Mouse (Mus musculus) hindbrain, embryonic 10.5 days (tissue): ENCODE measurements around the gene Omt2b. TPM values are rescaled to one million over a fixed set of nuclear protein-coding genes. Genes with fewer than 3 reads are reported as not detected.

Source experiments
- DNase-seq: peaks from one replicate; pipeline ENCODE4 v3.0.0-alpha.2; 2017; ENCODE audit warnings: low spot score
- H3K27ac ChIP-seq: fragments of 300-500 bp; sonication (generic); 2 replicates; pipeline ENCODE4 v1.5.1; 2016; ENCODE audit warnings: mild to moderate bottlenecking, moderate library complexity
- H3K27me3 ChIP-seq: fragments of 300-500 bp; sonication (generic); 2 replicates; pipeline ENCODE4 v1.6.1; 2016; ENCODE audit warnings: mild to moderate bottlenecking; ENCODE audit not compliant: poor library complexity, insufficient read depth, severe bottlenecking
- H3K36me3 ChIP-seq: fragments of 300-500 bp; sonication (generic); 2 replicates; pipeline ENCODE4 v1.6.1; 2016; ENCODE audit warnings: mild to moderate bottlenecking, moderate library complexity
- H3K4me1 ChIP-seq: fragments of 300-500 bp; sonication (generic); replicated peaks from 2 replicates; pipeline ENCODE4 v1.6.1; 2016; ENCODE audit warnings: mild to moderate bottlenecking
- H3K4me3 ChIP-seq: fragments of 300-500 bp; sonication (generic); 2 replicates; pipeline ENCODE4 v1.5.1; 2016; ENCODE audit warnings: mild to moderate bottlenecking, moderate library complexity
- H3K9me3 ChIP-seq: fragments of 300-500 bp; sonication (generic); 2 replicates; pipeline ENCODE4 v1.6.1; 2016; ENCODE audit warnings: mild to moderate bottlenecking, moderate library complexity
- WGBS: fragments of 180-500 bp; shearing (Covaris S2); methylation state at CpG from one replicate; pipeline ENCODE4 v1.1.7; 2016; 5-methylcytosine and 5-hydroxymethylcytosine counted together
- polyA plus RNA-seq: library from polyadenylated mRNA; unstranded; fragments of >200 nt; fragmentation: Nextera tagmentation; extraction: Ambion mirVana; gene quantifications from 2 replicates; pipeline ENCODE4 v1.2.1, GENCODE M21; 2016

The Omt2b gene
- polyA plus RNA-seq, 1 experiment from 2014 or later: not detected

DNA sequence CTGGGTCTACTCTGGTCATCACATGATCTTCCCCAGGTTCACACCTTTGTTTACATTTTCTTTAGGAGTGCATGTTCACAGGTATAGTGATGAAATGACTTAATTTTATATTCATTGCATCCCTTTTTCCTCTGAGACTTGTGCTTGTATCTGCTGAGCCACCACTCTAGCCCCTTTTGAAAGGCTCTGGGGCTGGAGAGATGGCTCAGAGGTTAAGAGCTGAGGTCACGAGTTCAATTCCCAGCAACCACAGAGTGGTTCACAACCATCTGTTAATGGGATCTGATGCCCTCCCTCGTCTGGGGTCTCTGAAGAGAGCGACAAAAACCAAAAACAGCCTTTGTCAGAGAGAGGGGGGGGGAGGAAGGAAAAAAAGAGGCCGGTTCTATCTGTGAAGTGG lies 48.1 kb downstream of the Omt2b start:
- 74% methylated on average over 4 of the region's 4 CpGs for WGBS
- H3K36me3 ChIP-seq: no peaks in the 10 kb centered on the region
- peaks cover 12% of the 10 kb centered on the region for H3K4me1 ChIP-seq
- no peak overlapping the region for H3K4me3 ChIP-seq
- no peak overlapping the region for H3K27ac ChIP-seq
- no peak for DNase-seq
- no peaks in the 10 kb centered on the region for H3K9me3 ChIP-seq
- peaks cover 24% of the 10 kb centered on the region for H3K27me3 ChIP-seq

DNA sequence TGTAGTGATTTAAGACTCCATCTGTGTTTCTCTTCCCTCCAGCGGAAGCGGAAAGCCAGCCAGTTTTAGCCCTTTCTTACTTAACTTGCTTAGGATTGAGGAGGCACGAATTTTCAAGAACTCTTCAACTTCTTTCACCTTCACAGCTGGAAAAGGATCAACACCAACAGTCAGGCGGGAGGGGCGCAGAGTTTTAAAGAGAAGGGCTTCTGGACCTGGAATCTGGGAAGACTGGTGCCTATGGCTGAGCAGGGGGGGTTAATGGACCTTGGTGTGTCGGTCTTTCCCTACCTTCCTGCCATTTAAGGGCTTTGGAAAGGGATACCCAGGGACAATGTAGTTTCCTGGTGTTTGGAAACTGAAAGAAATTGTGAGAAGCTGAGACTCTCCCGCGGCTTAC lies 50.2 kb downstream of the Omt2b start:
- H3K27ac ChIP-seq: no peak overlapping the region
- H3K4me3 ChIP-seq: peak overlapping the region; percentile 52
- 25% methylated on average over 8 of the region's 8 CpGs for WGBS
- no peaks in the 10 kb centered on the region for H3K36me3 ChIP-seq
- H3K9me3 ChIP-seq: no peaks in the 10 kb centered on the region
- H3K4me1 ChIP-seq: peaks cover 12% of the 10 kb centered on the region
- peaks cover 24% of the 10 kb centered on the region for H3K27me3 ChIP-seq
- peak; percentile 3 for DNase-seq

DNA sequence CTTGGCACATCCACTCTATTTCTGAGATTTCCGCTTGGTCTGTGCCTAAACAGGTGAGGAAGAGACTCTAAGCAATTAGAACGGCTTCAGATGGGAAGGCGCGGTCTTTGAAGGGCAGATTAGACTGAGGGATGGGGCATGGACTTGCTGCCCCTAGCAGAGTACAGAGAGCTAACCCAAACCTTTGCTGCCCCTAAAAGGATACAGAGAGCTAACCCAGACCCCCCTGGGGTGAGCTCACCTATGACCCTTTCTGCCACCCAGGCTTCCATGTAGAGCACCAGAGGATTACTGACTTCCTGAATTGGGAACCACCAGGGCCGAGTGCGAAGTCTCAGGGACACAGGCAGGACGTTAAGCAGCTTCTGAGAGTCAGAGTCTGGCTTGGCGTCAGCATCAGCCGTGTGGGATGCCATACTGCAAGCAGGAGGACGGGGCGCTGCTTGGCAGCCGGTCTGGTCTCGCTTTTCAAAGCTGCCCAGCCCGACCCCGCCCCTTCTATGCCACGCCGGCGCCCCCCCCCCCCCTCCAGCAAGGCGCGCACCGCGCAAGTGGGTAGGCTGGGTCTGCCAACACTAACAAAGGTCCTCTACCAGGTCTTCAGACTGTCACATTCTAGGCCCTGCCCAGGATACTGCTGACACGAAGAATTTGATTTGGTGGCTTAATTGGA lies 50.9 kb downstream of the Omt2b start, which contains the start of gene Ooep:
Gene Ooep, minus strand, starts transcription at position 613 of the 673 bp plus-strand sequence.
- peak within 1 kb of the TSS; percentile 52 for H3K4me3 ChIP-seq
- peaks cover 12% of the 10 kb centered on the region for H3K4me1 ChIP-seq
- 3% methylated on average over 23 of the region's 23 CpGs for WGBS
- peaks cover 24% of the 10 kb centered on the region for H3K27me3 ChIP-seq
- H3K27ac ChIP-seq: peak within 1 kb of the TSS; percentile 70
- peak; percentile 53 for DNase-seq
- no peaks in the 10 kb centered on the region for H3K36me3 ChIP-seq
- H3K9me3 ChIP-seq: no peaks in the 10 kb centered on the region

Other genes with a start within 250 kb of the Omt2b start
- gene Fbxo9, start 218.5 kb upstream of the Omt2b start, polyA plus RNA-seq: 25.0 and 27.8 TPM in 2 replicates
- 37.7 and 39.1 TPM in 2 replicates for gene Ick, start 218.4 kb upstream of the Omt2b start, polyA plus RNA-seq
- gene Gsta4, start 144.8 kb upstream of the Omt2b start, polyA plus RNA-seq: 58.1 and 60.9 TPM in 2 replicates
- gene Gsta1, start 96.9 kb upstream of the Omt2b start, polyA plus RNA-seq: not detected in 2 replicates
- gene Gm3776, start 70.5 kb upstream of the Omt2b start, polyA plus RNA-seq: not detected in 2 replicates
- gene Gm10639, start 37.7 kb upstream of the Omt2b start, polyA plus RNA-seq: not detected in 2 replicates
- gene Omt2a, start 12.8 kb upstream of the Omt2b start, polyA plus RNA-seq: not detected in 2 replicates
- not detected in 2 replicates for gene Gsta2, start 28.2 kb downstream of the Omt2b start, polyA plus RNA-seq
- gene Dppa5a, start 40.6 kb downstream of the Omt2b start, polyA plus RNA-seq: 0.37 and 0.54 TPM in 2 replicates
- 1.6 and 2.8 TPM in 2 replicates for gene Ooep, start 51.1 kb downstream of the Omt2b start, polyA plus RNA-seq
- 0.10 and 0.21 TPM in 2 replicates for gene Ddx43, start 68.2 kb downstream of the Omt2b start, polyA plus RNA-seq
- 0.20 and 0.46 TPM in 2 replicates for gene Cgas, start 115.6 kb downstream of the Omt2b start, polyA plus RNA-seq
- 22.6 and 25.1 TPM in 2 replicates for gene Mto1, start 120.6 kb downstream of the Omt2b start, polyA plus RNA-seq
- 0.55 and 0.68 TPM in 2 replicates for gene Gm17324, start 121.2 kb downstream of the Omt2b start, polyA plus RNA-seq
- gene Eef1a1, start 161.6 kb downstream of the Omt2b start, polyA plus RNA-seq: 3,168 and 3,706 TPM in 2 replicates